Mouse (Mus musculus): ENCODE results near the gene Gpr21. TPM values are rescaled to one million over a fixed set of nuclear protein-coding genes. Genes with fewer than 3 reads are reported as not detected.

The Gpr21 gene
- polyA plus RNA-seq, 1 experiment from 2014 or later: 2.1 TPM

GRCm38 (mm10) chr2:37518561-37519285 is 2.6 kb downstream of the Gpr21 start:
- H3K27me3 ChIP-seq: no peaks in the 10 kb centered on the region
- no peak overlapping the region for H3K4me3 ChIP-seq (replicated peaks)
- no peak overlapping the region for H3K27ac ChIP-seq
- no peak overlapping the region for H3K4me2 ChIP-seq
- no peak for ATAC-seq (ENCODE audit: insufficient number of reproducible peaks, insufficient read depth, low FRiP score, low TSS enrichment, low read depth)
- H3K4me1 ChIP-seq (replicated peaks): peaks cover 8% of the 10 kb centered on the region; the same call in 1 of the 2 replicates
- H3K9me3 ChIP-seq: no peaks in the 10 kb centered on the region
- H3K36me3 ChIP-seq: peaks cover 29% of the 10 kb centered on the region
- WGBS: 90% methylated on average over 4 of the region's 4 CpGs
- no peak overlapping the region for H3K9ac ChIP-seq (replicated peaks)

GRCm38 (mm10) chr2:37519286-37519640 is 3.1 kb downstream of the Gpr21 start:
- WGBS: 88% methylated on average over 1 of the region's 1 CpGs
- H3K4me2 ChIP-seq: no peak overlapping the region

GRCm38 (mm10) chr2:37527587-37527986 is 11.5 kb downstream of the Gpr21 start:
- no peak for ATAC-seq (ENCODE audit: insufficient number of reproducible peaks, insufficient read depth, low FRiP score, low TSS enrichment, low read depth)

More at GRCm38 (mm10) chr2:37519286-37519640, 3.1 kb downstream of the Gpr21 start:
- peaks cover 8% of the 10 kb centered on the region; the same call in 1 of the 2 replicates for H3K4me1 ChIP-seq (replicated peaks)
- no peaks in the 10 kb centered on the region for H3K9me3 ChIP-seq
- H3K9ac ChIP-seq (replicated peaks): no peak overlapping the region
- H3K36me3 ChIP-seq: peaks cover 29% of the 10 kb centered on the region
- H3K27me3 ChIP-seq: no peaks in the 10 kb centered on the region
- no peak for ATAC-seq (ENCODE audit: insufficient number of reproducible peaks, insufficient read depth, low FRiP score, low TSS enrichment, low read depth)
- no peak overlapping the region for H3K27ac ChIP-seq
- H3K4me3 ChIP-seq (replicated peaks): no peak overlapping the region

GRCm38 (mm10) chr2:37529397-37529796 is 13.3 kb downstream of the Gpr21 start:
- WGBS: 98% methylated on average over 2 of the region's 2 CpGs
- Histone ChIP-seq H3K4me2 (no peak overlapping the region), H3K36me3 (peaks cover 27% of the 10 kb centered on the region), H3K9ac (replicated peaks) (no peak overlapping the region), H3K27ac (no peak overlapping the region), H3K4me1 (replicated peaks) (no peaks in the 10 kb centered on the region), H3K27me3 (no peaks in the 10 kb centered on the region), H3K9me3 (no peaks in the 10 kb centered on the region), H3K4me3 (replicated peaks) (no peak overlapping the region)
- ATAC-seq (ENCODE audit: insufficient number of reproducible peaks, insufficient read depth, low FRiP score, low TSS enrichment, low read depth): no peak

More at GRCm38 (mm10) chr2:37527587-37527986, 11.5 kb downstream of the Gpr21 start:
- H3K9me3 ChIP-seq: no peaks in the 10 kb centered on the region
- H3K36me3 ChIP-seq: peaks cover 16% of the 10 kb centered on the region; the same call in 1 of the 2 replicates
- no peak overlapping the region for H3K9ac ChIP-seq (replicated peaks)
- no peak overlapping the region for H3K4me3 ChIP-seq (replicated peaks)
- no peak overlapping the region for H3K4me2 ChIP-seq
- H3K27ac ChIP-seq: no peak overlapping the region
- H3K27me3 ChIP-seq: no peaks in the 10 kb centered on the region
- no peaks in the 10 kb centered on the region for H3K4me1 ChIP-seq (replicated peaks)

GRCm38 (mm10) chr2:37530766-37531165 is 14.6 kb downstream of the Gpr21 start:
- Histone ChIP-seq H3K9ac (replicated peaks) (no peak overlapping the region), H3K27me3 (no peaks in the 10 kb centered on the region), H3K4me1 (replicated peaks) (no peaks in the 10 kb centered on the region), H3K36me3 (peaks cover 36% of the 10 kb centered on the region), H3K4me3 (replicated peaks) (no peak overlapping the region), H3K4me2 (no peak overlapping the region), H3K9me3 (no peaks in the 10 kb centered on the region), H3K27ac (no peak overlapping the region)
- no peak for ATAC-seq (ENCODE audit: insufficient number of reproducible peaks, insufficient read depth, low FRiP score, low TSS enrichment, low read depth)
- 92% methylated on average over 1 of the region's 1 CpGs for WGBS

- ATAC-seq (ENCODE audit: insufficient number of reproducible peaks, insufficient read depth, low FRiP score, low TSS enrichment, low read depth): no peak
- no peak overlapping the region for H3K9ac ChIP-seq (replicated peaks)
- no peaks in the 10 kb centered on the region for H3K27me3 ChIP-seq
- no peak overlapping the region for H3K4me3 ChIP-seq (replicated peaks)
- peaks cover 43% of the 10 kb centered on the region for H3K36me3 ChIP-seq
- no peak overlapping the region for H3K27ac ChIP-seq
- H3K4me1 ChIP-seq (replicated peaks): no peaks in the 10 kb centered on the region
- 84% methylated on average over 3 of the region's 3 CpGs for WGBS
- no peak overlapping the region for H3K4me2 ChIP-seq
- H3K9me3 ChIP-seq: no peaks in the 10 kb centered on the region
Observed at GRCm38 (mm10) chr2:37531639-37532038, 15.5 kb downstream of the Gpr21 start.

- ATAC-seq (ENCODE audit: insufficient number of reproducible peaks, insufficient read depth, low FRiP score, low TSS enrichment, low read depth): no peak
- peaks cover 86% of the 10 kb centered on the region for H3K36me3 ChIP-seq
- 92% methylated on average over 1 of the region's 1 CpGs for WGBS
Observed at GRCm38 (mm10) chr2:37549346-37550012, 33.3 kb downstream of the Gpr21 start.

GRCm38 (mm10) chr2:37556366-37556765 is 40.2 kb downstream of the Gpr21 start:
- Histone ChIP-seq H3K27ac (no peak overlapping the region), H3K27me3 (no peaks in the 10 kb centered on the region), H3K36me3 (peaks cover 94% of the 10 kb centered on the region), H3K9me3 (no peaks in the 10 kb centered on the region), H3K4me3 (replicated peaks) (no peak overlapping the region), H3K9ac (replicated peaks) (no peak overlapping the region), H3K4me1 (replicated peaks) (no peaks in the 10 kb centered on the region), H3K4me2 (no peak overlapping the region)
- 79% methylated on average over 2 of the region's 2 CpGs for WGBS
- ATAC-seq (ENCODE audit: insufficient number of reproducible peaks, insufficient read depth, low FRiP score, low TSS enrichment, low read depth): no peak

More at GRCm38 (mm10) chr2:37549346-37550012, 33.3 kb downstream of the Gpr21 start:
- H3K4me3 ChIP-seq (replicated peaks): no peak overlapping the region
- H3K4me1 ChIP-seq (replicated peaks): no peaks in the 10 kb centered on the region
- no peak overlapping the region for H3K4me2 ChIP-seq
- no peaks in the 10 kb centered on the region for H3K9me3 ChIP-seq
- no peak overlapping the region for H3K9ac ChIP-seq (replicated peaks)
- H3K27me3 ChIP-seq: no peaks in the 10 kb centered on the region
- no peak overlapping the region for H3K27ac ChIP-seq

- Histone ChIP-seq H3K4me1 (replicated peaks) (no peaks in the 10 kb centered on the region), H3K4me3 (replicated peaks) (no peak overlapping the region), H3K27me3 (no peaks in the 10 kb centered on the region), H3K4me2 (no peak overlapping the region), H3K9ac (replicated peaks) (no peak overlapping the region), H3K36me3 (peaks cover 84% of the 10 kb centered on the region), H3K9me3 (no peaks in the 10 kb centered on the region), H3K27ac (no peak overlapping the region)
- WGBS: 73% methylated on average over 2 of the region's 2 CpGs
- no peak for ATAC-seq (ENCODE audit: insufficient number of reproducible peaks, insufficient read depth, low FRiP score, low TSS enrichment, low read depth)
Observed at GRCm38 (mm10) chr2:37565579-37565978, 49.4 kb downstream of the Gpr21 start.

GRCm38 (mm10) chr2:37566035-37566434 is 49.9 kb downstream of the Gpr21 start:
- Histone ChIP-seq H3K4me1 (replicated peaks) (no peaks in the 10 kb centered on the region), H3K4me3 (replicated peaks) (no peak overlapping the region), H3K27ac (no peak overlapping the region), H3K27me3 (no peaks in the 10 kb centered on the region), H3K9me3 (no peaks in the 10 kb centered on the region), H3K36me3 (peaks cover 82% of the 10 kb centered on the region), H3K4me2 (no peak overlapping the region), H3K9ac (replicated peaks) (no peak overlapping the region)
- ATAC-seq (ENCODE audit: insufficient number of reproducible peaks, insufficient read depth, low FRiP score, low TSS enrichment, low read depth): no peak
- 93% methylated on average over 1 of the region's 1 CpGs for WGBS

- 93% methylated on average over 5 of the region's 5 CpGs for WGBS
- no peaks in the 10 kb centered on the region for H3K9me3 ChIP-seq
- no peaks in the 10 kb centered on the region for H3K27me3 ChIP-seq
- H3K4me3 ChIP-seq (replicated peaks): no peak overlapping the region
- H3K27ac ChIP-seq: no peak overlapping the region
- no peak for ATAC-seq (ENCODE audit: insufficient number of reproducible peaks, insufficient read depth, low FRiP score, low TSS enrichment, low read depth)
- peaks cover 59% of the 10 kb centered on the region for H3K36me3 ChIP-seq
- no peaks in the 10 kb centered on the region for H3K4me1 ChIP-seq (replicated peaks)
- no peak overlapping the region for H3K9ac ChIP-seq (replicated peaks)
- H3K4me2 ChIP-seq: no peak overlapping the region
Observed at GRCm38 (mm10) chr2:37569888-37570287, 53.8 kb downstream of the Gpr21 start.

All from limb, embryonic 12.5 days (tissue).